Mouse (Mus musculus) limb, embryonic 11.5 days (tissue): ENCODE measurements around the gene Tcaf3. TPM values are rescaled to one million over a fixed set of nuclear protein-coding genes. Genes with fewer than 3 reads are reported as not detected.
A peak's percentile ranks its signal among the peaks of the same experiment; 100 is the strongest.

Experiments
- ATAC-seq: fragments of 200-750 bp; cut with Nextera tagmentation; 2 replicates; pipeline ENCODE4 v1.8.0; 2017; ENCODE audit warnings: low read depth; ENCODE audit not compliant: insufficient number of reproducible peaks, low FRiP score, low TSS enrichment
- DNase-seq: peaks from one replicate; pipeline ENCODE4 v3.0.0-alpha.2; 2015; ENCODE audit warnings: low spot score
- H3K27ac ChIP-seq: fragments of 300-500 bp; sonication (generic); replicated peaks from 2 replicates; pipeline ENCODE4 v1.5.1; 2014; ENCODE audit warnings: low read depth, mild to moderate bottlenecking, low read length
- H3K27me3 ChIP-seq: fragments of 300-500 bp; sonication (generic); 2 replicates; pipeline ENCODE4 v1.6.1; 2014; ENCODE audit warnings: mild to moderate bottlenecking, low read length, mixed read lengths; ENCODE audit not compliant: control insufficient read depth, insufficient read depth
- H3K36me3 ChIP-seq: fragments of 300-500 bp; sonication (generic); 2 replicates; pipeline ENCODE4 v1.6.1; 2014; ENCODE audit warnings: mild to moderate bottlenecking, low read length, moderate library complexity, mixed read lengths; ENCODE audit not compliant: control insufficient read depth, insufficient read depth
- H3K4me1 ChIP-seq: fragments of 300-500 bp; sonication (generic); 2 replicates; pipeline ENCODE4 v1.6.1; 2014; ENCODE audit warnings: low read length, mixed read lengths; ENCODE audit not compliant: control insufficient read depth, insufficient read depth
- H3K4me2 ChIP-seq: fragments of 300-500 bp; sonication (generic); 2 replicates; pipeline ENCODE4 v1.6.1; 2014; ENCODE audit warnings: low read depth, mild to moderate bottlenecking, moderate library complexity; ENCODE audit not compliant: severe bottlenecking
- H3K4me3 ChIP-seq: fragments of 300-500 bp; sonication (generic); 2 replicates; pipeline ENCODE4 v1.5.1; 2014; ENCODE audit warnings: low read depth, low read length
- H3K9ac ChIP-seq: fragments of 300-500 bp; sonication (generic); 2 replicates; pipeline ENCODE4 v1.6.1; 2014; ENCODE audit warnings: mild to moderate bottlenecking, low read length
- H3K9me3 ChIP-seq: fragments of 300-500 bp; sonication (generic); 2 replicates; pipeline ENCODE4 v1.6.1; 2016; ENCODE audit warnings: low read length; ENCODE audit not compliant: control insufficient read depth
- WGBS: fragments of 180-500 bp; shearing (Covaris S2); extraction: QIAGEN DNeasy Blood & Tissue Kit; methylation state at CpG from one replicate; pipeline ENCODE4 v1.1.7; 2014; 5-methylcytosine and 5-hydroxymethylcytosine counted together
- polyA plus RNA-seq: library from polyadenylated mRNA; unstranded; fragments of >200 nt; fragmentation: Nextera tagmentation; extraction: Ambion mirVana; gene quantifications from 2 replicates; pipeline ENCODE4 v1.2.1, GENCODE M21; 2014

The Tcaf3 gene
- polyA plus RNA-seq, 1 experiment from 2014 or later = not detected

GRCm38 (mm10) chr6:42560885-42561284 lies 36.6 kb downstream of the Tcaf3 start:
- Histone ChIP-seq H3K27ac (no peak overlapping the region), H3K36me3 (no peaks in the 10 kb centered on the region), H3K4me1 (no peaks in the 10 kb centered on the region), H3K27me3 (no peaks in the 10 kb centered on the region), H3K4me3 (no peak overlapping the region), H3K9me3 (no peaks in the 10 kb centered on the region), H3K9ac (no peak overlapping the region), H3K4me2 (no peak overlapping the region)
- ATAC-seq = no peak
- WGBS = 64% methylated on average over 5 of the region's 5 CpGs
- DNase-seq = no peak

GRCm38 (mm10) chr6:42558641-42559040 lies 38.9 kb downstream of the Tcaf3 start:
- Histone ChIP-seq H3K9me3 (no peaks in the 10 kb centered on the region), H3K4me3 (no peak overlapping the region), H3K9ac (no peak overlapping the region), H3K4me1 (no peaks in the 10 kb centered on the region), H3K27me3 (no peaks in the 10 kb centered on the region), H3K27ac (no peak overlapping the region), H3K4me2 (no peak overlapping the region), H3K36me3 (no peaks in the 10 kb centered on the region)
- DNase-seq = no peak
- no peak for ATAC-seq
- 93% methylated on average over 14 of the region's 14 CpGs for WGBS

DNA sequence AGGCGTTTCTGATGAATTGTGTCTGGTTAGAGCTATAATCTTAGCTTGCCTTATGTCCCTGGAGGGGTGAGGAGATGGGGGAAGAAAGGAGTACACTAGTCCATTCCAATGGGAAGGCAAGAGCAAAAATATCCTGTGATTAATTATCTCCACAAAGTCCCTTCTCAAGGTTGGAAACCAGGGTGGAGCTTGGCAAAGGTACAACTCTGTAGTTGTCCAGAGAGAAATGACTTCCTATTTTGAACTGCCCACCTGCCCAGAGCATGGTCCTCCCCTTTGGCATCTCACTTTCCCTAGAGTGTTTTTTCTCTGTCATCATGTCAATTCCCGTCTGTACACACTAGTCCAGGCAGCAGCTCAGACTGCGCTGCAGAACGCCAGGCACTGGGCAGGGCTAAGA lies 50.0 kb downstream of the Tcaf3 start, which contains the start of gene Olfr455:
Gene Olfr455 (minus strand): TSS at position 127 of the 400 bp plus-strand sequence.
- Histone ChIP-seq H3K9ac (no peak within 1 kb of the TSS), H3K9me3 (no peaks in the 10 kb centered on the region), H3K27me3 (no peaks in the 10 kb centered on the region), H3K4me1 (no peaks in the 10 kb centered on the region), H3K36me3 (no peaks in the 10 kb centered on the region), H3K4me3 (no peak within 1 kb of the TSS), H3K27ac (no peak within 1 kb of the TSS), H3K4me2 (no peak within 1 kb of the TSS)
- ATAC-seq (no peak), DNase-seq (no peak)
- WGBS = 88% methylated on average over 4 of the region's 4 CpGs

DNA sequence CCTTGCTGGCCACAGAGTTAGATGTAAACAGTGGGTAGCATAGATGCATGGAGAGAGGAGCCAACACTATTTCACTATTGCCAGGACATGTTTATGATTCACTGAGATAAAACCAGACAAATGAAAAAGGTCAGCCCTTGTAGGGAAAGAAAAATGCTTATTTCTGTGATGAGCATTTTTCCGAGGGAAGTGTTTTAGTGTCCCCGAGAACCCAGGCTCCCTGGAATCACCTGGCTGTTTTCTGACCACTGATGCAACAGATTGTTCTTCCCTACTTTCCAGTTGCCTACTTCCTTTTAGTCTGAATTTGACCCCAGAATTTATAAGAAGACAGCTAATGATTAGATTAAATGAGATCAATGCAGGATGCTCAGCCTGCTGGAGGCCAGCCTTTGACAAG lies 51.3 kb downstream of the Tcaf3 start:
- Histone ChIP-seq H3K4me2 (no peak overlapping the region), H3K27ac (no peak overlapping the region), H3K9ac (no peak overlapping the region), H3K27me3 (no peaks in the 10 kb centered on the region), H3K36me3 (no peaks in the 10 kb centered on the region), H3K4me1 (no peaks in the 10 kb centered on the region), H3K9me3 (no peaks in the 10 kb centered on the region), H3K4me3 (no peak overlapping the region)
- ATAC-seq = no peak
- no peak for DNase-seq
- 86% methylated on average over 2 of the region's 2 CpGs for WGBS

DNA sequence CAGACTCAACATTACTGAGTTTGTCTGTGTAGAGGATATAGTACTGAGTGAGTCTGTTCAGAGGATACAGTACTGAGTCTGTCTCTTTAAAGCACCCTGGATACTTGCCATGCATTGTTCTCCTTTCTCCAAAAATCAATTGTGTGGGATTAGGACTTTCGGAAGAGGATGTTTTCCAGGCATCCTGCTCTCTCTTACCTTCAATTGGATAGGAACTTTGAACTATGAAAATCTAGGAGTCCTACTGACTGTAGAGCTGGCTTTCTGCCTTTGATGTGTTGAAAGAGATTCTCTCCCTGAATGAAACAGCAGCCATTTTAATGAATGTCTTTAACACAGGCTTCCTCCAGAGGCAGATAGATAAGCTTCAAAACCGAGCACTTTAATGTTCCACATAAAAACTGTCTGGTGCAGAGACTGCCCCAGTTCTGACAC lies 52.0 kb downstream of the Tcaf3 start:
- ATAC-seq = no peak
- Histone ChIP-seq H3K9ac (no peak overlapping the region), H3K36me3 (no peaks in the 10 kb centered on the region), H3K9me3 (no peaks in the 10 kb centered on the region), H3K27ac (no peak overlapping the region), H3K27me3 (no peaks in the 10 kb centered on the region), H3K4me1 (peaks cover 4% of the 10 kb centered on the region; the same call in 1 of the 2 replicates), H3K4me3 (no peak overlapping the region), H3K4me2 (no peak overlapping the region)
- WGBS = 53% methylated on average over 2 of the region's 2 CpGs
- no peak for DNase-seq

GRCm38 (mm10) chr6:42544846-42545245 lies 52.6 kb downstream of the Tcaf3 start:
- Histone ChIP-seq H3K9ac (no peak overlapping the region), H3K27me3 (no peaks in the 10 kb centered on the region), H3K27ac (no peak overlapping the region), H3K4me3 (no peak overlapping the region), H3K4me2 (no peak overlapping the region), H3K9me3 (no peaks in the 10 kb centered on the region), H3K36me3 (no peaks in the 10 kb centered on the region), H3K4me1 (peaks cover 7% of the 10 kb centered on the region; the same call in 1 of the 2 replicates)
- DNase-seq (no peak), ATAC-seq (no peak)
- WGBS = 59% methylated on average over 1 of the region's 1 CpGs

- no peak overlapping the region for H3K27ac ChIP-seq
- H3K36me3 ChIP-seq = no peaks in the 10 kb centered on the region
- no peak for ATAC-seq
- H3K4me2 ChIP-seq = no peak overlapping the region
- no peaks in the 10 kb centered on the region for H3K27me3 ChIP-seq
- no peak overlapping the region for H3K4me3 ChIP-seq
- 56% methylated on average over 4 of the region's 4 CpGs for WGBS
- H3K9ac ChIP-seq = no peak overlapping the region
- H3K9me3 ChIP-seq = no peaks in the 10 kb centered on the region
- peaks cover 7% of the 10 kb centered on the region; the same call in 1 of the 2 replicates for H3K4me1 ChIP-seq
- no peak for DNase-seq
Measured at GRCm38 (mm10) chr6:42542036-42543031, 55.2 kb downstream of the Tcaf3 start.

DNA sequence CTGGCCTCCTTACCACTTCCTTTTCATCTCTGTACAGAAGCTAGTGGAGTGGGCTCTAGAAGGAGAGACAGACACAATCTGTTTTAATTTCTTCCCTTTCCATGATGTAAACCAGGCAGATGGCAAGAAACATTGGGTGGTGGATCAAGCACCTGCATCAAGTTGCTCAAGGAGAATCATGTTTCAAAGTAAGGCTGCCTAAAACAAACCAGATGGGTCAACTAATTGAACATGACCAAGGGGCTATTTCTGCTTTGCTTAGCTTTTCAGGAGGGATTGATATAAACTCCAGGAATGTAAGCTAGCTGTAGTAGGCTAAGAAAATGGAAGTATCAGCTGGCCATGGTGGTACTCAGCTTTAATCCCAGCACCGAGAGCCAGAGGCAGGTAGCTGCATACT lies 56.8 kb downstream of the Tcaf3 start:
- ATAC-seq = peak; percentile 35; the same call in 1 of the 2 replicates

More for the DNA sequence above, 56.8 kb downstream of the Tcaf3 start:
- H3K27ac ChIP-seq = no peak overlapping the region
- no peak for DNase-seq
- no peak overlapping the region for H3K4me2 ChIP-seq
- H3K36me3 ChIP-seq = no peaks in the 10 kb centered on the region
- no peak overlapping the region for H3K4me3 ChIP-seq
- no peaks in the 10 kb centered on the region for H3K9me3 ChIP-seq
- no peak overlapping the region for H3K9ac ChIP-seq
- peaks cover 7% of the 10 kb centered on the region; the same call in 1 of the 2 replicates for H3K4me1 ChIP-seq
- 25% methylated on average over 1 of the region's 1 CpGs for WGBS
- no peaks in the 10 kb centered on the region for H3K27me3 ChIP-seq
